Mouse (Mus musculus): ENCODE data around the gene BC017158.

BC017158 gene

DNA sequence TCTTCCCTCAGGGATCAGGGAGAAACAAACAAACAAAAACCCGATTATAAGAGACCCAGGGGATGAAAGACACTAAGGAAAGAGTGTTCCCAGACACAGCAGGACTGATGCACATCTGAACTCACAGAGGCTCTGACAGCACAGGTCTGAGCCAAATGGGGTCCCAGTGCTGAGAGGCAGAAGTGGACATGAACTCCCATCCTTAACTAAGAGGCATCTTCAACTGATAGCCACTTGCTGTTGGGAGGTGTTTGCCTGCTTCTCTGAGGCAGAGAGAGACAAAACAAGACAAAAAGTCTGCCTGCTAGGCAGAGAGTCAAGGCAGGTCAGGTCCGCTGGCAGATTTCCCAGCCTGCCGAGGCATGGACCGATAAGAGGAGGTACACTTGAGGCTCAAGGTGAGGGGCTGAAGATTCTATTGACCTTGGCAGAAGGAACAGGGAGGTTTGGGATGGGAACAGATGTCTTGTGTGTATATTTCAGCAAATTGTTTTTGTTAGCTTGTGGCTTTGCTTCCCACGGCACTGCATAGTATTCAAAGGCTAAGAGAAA lies 41.1 kb downstream of the BC017158 start:
- no peak for DNase-seq (ENCODE audit: low spot score)

DNA sequence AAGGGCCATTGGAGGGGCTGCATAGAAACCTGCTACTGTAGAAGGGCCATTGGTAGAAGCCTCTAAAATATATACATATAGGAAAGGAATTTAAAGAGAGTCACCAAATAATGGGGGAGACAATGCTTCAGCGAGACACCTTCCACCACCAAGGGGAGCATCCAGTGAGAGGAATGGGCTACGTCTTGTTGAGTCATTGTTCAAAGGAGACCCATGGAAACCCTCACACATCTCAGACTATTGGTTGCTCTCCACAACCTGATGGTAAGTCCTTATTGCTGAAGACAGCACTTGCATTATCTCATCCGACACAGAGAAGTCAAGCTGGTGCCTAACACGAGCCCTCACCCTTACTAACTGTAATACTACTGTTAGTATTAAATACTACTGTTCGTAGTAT lies 42.2 kb downstream of the BC017158 start:
- no peak for DNase-seq (ENCODE audit: low spot score)

DNA sequence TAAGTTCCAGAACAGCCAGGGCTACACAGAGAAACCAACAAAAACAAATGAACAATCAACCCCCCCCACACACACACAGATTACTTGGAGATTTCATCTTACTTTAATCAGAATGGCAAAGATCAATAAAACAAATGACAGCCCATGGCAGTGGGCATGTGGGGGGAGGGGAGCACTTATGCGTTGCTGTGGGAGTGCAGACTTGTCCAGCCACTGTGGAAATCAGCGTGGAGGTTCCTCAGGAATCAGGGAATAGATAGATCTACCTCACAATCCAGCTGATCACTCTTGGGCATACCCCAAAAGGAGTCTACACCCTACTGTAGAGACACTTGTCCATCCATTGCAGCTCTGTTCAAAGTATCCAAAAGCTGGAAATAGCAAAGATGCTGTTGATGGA lies 43.0 kb downstream of the BC017158 start:
- DNase-seq (ENCODE audit: low spot score) = no peak

DNA sequence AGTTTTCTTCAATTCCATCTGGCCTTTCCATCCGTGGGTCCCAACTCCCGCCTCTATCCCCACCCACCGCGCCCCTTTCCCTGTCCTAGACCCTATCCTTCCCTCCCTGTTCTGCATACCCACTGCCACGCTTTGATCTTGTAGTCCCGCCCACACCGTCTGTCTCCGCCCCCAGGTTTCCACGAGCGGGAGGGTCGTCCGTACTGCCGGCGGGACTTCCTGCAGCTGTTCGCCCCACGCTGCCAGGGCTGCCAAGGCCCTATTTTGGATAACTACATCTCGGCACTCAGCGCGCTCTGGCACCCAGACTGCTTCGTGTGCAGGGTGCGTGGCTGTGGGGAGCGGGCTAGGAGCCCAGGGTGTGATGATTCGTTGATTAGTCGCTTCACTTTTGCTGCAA lies 45.4 kb downstream of the BC017158 start:
- DNase-seq (ENCODE audit: low spot score) = no peak

DNA sequence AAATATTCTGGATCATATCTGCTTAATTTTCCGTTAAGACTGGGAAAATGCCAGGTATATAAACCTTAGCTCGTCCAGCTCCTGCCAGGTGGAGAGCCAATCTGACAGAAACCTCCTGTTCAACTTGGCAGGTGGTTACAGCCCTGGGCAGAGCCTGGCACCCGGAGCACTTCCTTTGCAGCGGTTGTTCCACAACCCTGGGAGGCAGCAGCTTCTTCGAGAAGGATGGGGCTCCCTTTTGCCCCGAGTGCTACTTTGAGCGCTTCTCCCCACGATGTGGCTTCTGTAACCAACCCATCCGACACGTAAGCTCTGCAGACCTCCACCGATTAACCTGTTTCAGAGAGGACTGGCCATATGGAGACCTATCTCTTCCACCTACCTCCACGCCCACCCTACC lies 46.0 kb downstream of the BC017158 start:
- no peak for DNase-seq (ENCODE audit: low spot score)

DNA sequence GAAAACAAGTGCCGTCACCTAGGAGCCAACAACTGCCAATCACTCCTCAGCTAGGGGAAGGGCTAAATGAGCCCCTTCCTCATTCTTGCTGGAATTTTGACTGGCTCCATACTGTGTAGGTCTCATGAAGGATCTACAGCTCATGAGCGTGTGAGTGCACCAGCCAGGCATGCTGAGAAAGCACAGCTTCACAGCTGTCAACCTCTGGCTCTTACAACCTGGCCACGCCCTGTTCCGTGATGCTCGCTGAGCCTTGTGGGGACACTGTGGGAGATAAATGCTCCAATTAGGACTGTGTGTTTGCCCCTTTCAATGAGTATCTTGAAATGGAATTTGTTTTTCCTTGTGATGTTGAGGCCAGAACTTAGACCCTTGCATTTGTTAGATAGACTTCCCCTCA lies 48.0 kb downstream of the BC017158 start:
- no peak for DNase-seq (ENCODE audit: low spot score)

DNA sequence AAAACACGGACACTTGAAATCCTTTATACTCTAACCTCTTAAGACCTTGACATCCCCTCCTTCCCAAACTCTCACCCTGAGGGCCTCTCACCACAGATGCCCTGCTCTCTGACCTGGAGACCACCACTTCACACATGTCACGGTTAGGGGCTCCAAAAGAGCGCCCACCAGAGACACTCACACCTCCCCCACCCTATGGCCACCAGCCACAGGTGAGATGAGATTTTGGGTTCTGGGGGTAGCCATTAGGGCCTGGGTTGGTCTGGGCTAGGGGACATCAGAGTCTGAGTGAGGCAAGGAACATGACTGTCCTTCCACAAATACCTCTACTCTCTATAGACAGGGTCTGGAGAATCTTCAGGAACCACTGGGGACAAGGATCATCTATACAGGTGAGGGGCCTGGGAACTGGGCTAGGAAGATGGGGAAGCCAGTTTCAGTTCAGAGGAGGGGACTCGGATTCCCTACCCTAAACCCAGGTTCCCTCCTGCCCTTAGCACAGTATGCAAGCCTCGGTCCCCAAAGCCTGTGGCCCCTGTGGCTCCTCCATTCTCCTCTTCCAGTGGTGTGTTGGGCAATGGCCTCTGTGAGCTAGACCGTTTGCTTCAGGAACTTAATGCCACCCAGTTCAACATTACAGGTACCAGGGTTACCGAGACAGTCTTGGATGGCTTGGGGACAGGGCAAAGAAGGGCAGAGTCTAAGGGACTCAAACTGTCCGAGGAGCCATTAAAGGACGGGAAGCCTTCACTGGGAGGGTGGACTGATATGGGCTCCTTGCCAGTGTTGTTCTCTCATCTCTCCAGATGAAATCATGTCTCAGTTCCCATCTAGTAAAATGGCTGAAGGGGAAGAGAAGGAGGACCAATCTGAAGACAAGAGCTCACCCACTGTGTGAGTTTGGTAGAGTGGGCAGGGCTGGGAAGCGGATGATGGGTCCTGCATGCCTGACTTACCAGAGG lies 49.6 kb downstream of the BC017158 start:
- no peak for DNase-seq (ENCODE audit: low spot score)

DNA sequence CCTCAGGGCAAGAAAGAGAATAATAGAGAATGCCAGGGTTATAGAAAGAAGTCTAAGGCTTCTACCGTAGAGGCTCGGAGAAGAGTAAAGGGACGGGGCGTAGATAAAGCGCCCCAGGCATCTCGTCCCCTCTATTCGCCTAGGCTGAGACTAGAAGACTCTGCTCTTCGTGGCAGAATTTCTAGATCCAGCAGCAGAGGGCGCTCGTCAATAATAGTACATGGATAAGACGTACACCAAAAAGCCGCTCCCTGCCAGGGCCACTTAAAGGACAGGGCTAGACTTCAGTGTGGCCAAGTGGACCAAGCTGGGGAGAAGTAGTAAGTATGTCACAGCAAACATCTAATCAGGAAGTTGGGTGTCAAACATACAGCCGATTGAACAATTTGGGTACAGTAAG lies 50.5 kb downstream of the BC017158 start:
- peak; percentile 73 for DNase-seq (ENCODE audit: low spot score)

DNA sequence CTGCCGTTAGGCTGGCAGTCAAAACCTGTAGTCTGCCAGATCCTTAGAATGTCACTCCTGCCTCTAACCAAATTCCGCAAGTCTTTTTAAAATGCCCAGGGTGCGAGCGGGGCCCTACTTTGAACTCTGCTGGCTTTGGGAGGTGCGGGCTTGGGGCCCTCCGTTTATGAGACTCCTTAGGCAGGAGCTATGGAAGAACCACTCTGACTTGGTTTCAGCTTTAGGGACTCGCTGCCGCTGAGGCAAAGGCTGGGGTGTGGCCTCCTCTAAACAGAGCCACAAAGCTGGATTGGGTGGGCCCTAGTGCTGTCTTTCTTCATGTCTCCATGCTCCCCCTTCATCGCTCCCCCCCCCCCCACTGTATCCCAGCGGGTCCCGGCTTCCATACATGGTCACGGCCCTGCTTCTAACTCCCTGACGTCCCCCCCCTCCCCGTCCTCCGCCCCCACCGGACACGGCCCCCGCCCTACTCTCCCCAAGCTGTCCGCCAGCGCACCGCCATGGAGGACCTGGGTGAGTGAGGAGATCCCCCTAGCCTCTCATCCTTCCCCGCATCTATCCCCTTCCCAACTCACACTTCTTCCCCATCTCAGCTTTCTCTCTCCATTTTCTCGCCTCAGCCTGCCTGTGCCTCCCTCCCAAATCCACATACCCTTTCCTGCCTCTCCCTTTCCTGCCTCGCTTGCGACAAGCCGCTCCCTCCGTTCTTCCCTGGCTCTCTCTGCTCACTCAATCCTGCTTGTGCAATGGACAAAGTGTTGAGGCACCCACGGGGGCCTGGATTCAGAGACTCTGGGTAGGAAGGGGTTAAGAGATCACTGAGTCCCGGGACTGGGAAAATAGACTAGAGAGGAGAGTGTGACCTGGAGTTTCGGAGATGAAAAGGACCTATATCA lies 51.2 kb downstream of the BC017158 start, which contains the start of gene Tgfb1i1:
Tgfb1i1 (plus strand) TSS at position 317 of the 896 bp plus-strand sequence.
- DNase-seq (ENCODE audit: low spot score) = peak; percentile 74

DNA sequence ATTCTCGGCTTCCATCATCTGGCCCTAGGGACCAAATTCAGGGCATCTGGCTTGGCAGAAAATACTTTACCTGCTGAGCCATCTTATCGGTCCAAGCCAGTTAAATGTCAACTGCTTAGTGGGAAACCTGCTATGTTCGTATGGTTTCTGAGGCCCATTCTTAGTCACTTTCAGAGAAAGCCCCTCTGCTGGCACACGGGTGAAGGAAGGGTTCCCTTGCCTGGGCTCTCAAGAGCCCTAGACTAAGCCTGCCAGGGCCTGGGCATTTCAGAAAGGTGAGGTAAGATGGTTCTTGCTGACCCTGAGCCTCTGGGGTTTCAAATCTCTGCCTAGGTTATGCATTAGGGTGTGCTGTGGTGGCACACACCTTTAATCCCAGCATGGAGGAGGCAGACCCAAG lies 52.4 kb downstream of the BC017158 start:
- DNase-seq (ENCODE audit: low spot score) = no peak

DNA sequence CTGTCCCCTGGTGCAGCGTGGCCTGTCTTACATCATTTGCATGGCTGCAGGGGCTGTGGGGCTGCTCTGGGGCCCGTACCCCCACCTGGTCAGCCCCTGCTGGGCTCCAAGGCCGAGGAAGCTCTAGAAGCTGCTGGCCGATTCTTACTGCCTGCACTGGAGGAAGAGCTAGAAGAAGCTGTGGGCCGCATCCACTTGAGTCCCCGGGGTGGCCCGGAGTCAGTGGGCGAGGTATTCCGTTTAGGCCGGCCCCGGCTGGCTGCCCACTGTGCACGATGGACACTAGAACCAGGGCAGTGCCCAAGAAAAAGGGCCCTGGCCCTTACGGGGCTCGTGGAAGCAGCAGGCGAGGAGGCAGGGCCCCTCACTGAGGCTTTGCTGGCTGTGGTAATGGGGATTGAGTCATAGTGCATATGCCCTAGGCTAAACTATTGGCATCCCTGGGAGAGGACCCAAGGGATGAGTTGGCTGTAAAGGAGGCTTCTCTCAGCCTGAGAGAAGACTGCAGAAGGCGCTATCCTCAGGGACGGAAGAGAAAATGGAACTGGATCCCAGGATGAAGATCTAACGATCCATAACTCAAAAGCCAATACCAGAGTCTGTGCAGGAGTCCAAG lies 53.5 kb downstream of the BC017158 start:
- no peak for DNase-seq (ENCODE audit: low spot score)

DNA sequence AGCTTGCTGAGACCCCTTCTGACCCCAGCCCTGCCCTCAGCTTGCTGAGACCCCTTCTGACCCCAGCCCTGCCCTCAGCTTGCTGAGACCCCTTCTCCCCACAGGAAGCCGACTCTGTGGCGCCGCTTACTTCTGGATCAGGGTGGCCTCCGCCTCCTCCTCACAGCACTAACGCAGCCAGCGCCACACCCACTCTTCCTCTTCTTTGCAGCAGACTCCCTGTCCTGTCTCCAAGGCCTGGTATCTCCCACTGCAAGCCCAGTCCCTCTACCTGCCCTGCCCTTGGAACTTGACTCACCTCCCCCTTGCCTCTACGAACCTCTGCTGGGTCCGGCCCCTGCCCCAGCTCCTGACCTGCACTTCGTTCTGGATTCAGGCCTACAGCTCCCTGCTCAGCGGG lies 54.0 kb downstream of the BC017158 start:
- no peak for DNase-seq (ENCODE audit: low spot score)

DNA sequence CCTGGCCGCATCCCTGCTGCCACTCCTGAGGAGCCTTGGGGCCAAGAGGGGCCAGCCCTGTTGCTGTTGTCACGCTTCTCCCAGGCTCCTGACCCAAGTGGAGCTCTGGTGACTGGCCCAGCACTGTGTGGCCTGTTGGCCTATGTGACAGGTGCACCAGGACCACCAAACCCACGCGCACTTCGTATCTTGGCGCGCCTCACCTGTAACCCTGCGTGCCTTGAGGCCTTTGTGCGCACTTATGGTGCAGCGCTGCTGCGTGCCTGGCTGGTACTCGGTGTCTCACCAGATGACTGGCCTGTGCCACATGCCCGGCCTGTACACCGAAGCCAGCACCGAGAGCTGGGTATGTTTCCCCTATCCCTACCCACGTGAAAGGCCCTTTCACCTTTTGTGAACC lies 55.6 kb downstream of the BC017158 start:
- no peak for DNase-seq (ENCODE audit: low spot score)

DNA sequence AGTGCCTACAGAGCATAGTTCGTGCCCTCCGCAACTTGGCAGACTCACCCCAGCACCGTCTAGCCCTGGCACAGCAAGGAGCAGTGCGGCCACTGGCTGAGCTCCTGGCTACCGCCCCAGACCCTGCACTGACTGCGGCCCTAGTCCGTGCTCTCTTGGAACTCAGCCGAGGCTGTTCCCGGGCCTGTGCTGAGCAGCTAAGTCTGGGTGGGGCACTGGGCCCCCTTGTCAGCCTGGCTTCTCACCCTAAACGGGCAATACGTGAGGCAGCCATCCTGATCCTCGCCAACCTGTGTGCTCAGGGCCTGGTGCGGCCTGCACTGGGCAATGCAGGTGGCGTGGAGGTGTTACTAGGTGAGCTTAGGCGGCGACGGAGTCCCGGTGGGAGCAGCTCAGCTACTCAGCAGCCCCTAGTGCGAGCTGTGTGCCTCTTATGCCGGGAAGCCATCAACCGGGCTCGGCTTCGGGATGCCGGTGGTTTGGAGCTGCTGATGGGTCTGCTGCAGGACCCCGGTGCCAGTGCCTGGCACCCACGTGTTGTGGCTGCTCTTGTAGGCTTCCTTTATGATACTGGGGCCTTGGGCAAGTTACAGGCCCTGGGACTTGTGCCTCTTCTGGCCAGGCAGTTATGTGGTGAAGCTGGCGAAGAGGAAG lies 57.7 kb downstream of the BC017158 start:
- no peak for DNase-seq (ENCODE audit: low spot score)

DNA sequence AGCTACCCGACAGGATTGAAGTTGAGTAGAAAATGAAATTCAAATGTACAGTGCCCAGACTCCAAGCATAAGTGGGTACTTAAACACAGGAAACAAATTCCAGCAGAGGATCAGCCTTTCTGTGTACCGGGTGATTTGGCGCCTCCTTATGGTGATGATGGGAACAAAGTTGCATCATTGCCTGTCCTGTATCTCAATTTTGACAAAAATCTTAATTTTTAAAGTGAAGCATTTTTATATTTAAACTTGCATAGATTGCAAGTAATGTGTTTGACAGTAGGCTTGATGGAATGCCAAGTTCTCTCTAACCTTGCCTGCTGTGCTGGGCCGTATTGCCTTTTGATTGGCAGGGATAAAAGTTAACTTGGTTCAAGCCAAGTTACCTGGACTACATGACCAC lies 59.0 kb downstream of the BC017158 start:
- no peak for DNase-seq (ENCODE audit: low spot score)

DNA sequence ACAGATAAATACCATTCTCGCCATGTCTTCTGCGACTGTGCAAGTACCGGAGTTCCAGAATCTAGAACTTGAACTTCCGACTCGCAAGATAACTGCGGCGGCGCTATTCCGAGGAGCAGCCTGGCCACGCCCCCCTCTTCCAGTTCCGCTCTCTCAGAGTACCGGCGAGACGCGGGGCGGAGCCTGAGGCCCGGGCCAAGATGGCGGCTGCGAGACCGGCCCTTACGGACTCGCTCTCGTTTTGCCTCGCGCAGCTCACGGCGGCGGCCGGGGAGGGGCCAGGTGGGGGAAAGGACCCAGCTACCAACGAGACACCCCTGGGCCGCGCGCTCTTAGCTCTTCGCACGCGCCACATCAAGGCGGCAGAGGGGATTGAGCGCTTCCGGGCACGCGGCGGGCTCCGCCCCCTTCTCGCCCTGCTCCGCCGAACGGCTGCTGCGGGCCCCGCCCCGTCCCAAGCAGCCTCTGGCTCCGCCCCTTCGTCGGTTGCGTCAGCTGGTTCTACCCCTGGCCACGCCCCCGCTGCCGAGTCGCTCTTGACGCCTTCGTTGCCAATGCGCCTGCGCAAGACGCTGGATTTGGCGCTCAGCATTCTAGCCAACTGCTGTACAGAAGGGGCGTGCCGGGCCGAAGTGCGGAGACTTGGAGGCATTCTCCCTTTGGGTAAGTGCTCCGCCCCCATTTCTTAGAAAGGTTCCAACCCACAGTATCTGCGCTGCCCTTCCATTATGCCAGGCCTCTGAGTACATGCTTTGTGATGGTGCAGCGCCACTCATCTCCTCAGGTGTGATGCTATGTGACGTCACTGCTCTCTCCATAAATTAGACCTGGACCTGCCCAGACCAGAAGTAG lies 59.8 kb downstream of the BC017158 start, which contains the start of gene 9130023H24Rik:
9130023H24Rik (minus strand) TSS at position 105 of the 852 bp plus-strand sequence.
- DNase-seq (ENCODE audit: low spot score) = peak; percentile 99

DNA sequence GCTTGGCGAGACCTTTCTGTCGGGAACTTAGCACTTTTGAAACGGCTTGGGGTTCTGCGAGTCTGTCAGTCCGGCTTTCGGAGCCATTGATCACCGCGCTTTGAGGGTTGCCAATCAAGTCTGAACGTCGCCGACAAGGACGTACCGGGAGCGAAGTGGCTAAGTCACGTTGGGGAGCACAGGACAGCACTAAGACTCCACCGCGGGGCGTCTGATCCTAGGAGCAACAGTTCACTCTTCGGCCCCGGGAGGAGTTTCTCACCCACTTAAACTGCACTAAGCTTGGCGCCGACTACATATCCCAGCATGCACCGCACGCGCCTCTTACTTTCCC lies 60.4 kb downstream of the BC017158 start:
- no peak for DNase-seq (ENCODE audit: low spot score)

DNA sequence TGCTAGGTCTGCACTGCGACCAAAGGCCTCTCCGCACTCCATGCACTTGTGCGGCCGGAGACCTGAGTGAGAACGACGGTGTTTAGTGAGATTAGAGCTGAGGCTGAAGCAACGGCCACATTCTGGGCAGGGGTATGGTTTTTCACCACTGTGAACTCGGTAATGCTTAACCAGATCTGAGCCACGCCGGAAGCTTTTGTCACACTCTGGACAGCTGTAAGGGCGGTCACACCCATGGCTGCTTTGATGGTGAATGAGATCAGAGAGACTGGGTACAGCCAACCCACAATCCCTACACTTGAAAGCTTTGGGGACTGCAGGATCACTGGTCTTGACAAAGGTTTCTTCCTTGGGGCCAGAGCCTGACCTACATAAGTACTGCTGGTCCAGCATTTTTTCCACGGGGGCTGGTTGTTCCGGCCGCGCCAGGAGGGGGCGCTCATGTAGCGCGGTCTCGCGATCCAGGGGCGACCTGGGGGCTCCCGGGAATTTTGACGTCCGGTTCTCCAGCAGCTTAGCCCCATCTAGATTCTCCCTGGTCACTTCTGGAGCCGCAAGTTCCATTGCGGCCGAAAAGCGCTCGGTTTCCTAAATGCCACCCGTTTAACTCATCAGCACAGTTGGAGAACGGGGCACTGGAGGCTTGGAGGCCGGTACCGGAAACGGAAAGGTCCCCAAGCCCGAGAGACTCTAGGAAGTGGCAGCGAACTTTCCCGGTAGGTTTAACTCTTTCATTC lies 60.9 kb downstream of the BC017158 start, which contains the start of gene Armc5:
Armc5 (plus strand) TSS at position 487 of the 737 bp plus-strand sequence.
- DNase-seq (ENCODE audit: low spot score) = peak; percentile 81

DNA sequence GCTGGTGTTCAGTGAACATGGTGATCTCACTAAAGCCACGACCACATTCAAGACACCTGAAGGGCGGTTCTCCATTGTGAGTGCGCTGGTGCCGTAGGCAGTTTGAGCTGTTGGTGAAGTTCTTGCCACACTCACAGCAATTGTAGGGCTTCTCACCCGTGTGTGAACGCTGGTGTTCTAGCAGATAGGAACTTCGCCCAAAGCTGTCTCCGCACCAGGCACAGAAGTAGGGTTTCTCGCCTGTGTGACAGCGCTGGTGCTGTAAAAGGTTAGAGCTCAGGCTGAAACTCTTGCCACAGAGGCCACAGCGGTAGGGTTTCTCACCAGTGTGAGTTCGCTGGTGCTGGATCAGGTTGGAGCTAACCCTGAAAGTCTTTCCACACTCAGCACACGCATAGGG lies 61.5 kb downstream of the BC017158 start:
- no peak for DNase-seq (ENCODE audit: low spot score)

DNA sequence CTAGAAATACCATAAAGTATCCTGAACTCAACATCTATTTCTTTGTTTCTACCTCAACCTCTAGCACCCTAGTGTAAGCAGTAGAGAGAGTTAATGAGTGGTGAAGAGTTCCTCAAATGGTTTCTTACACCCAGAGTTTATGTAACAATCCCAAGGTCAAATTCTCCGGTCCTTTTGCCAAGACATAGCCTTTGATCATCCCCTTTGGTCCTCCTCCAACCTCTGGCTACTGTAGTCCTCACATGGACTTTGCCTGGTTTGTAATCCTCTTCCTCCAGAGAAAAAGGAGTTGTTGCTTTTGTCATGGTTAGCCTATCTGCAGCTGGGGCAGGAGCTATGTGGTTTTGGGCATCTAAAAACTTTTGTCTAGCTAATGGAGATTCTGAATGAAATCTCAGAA lies 62.5 kb downstream of the BC017158 start:
- DNase-seq (ENCODE audit: low spot score) = no peak
